ENCODE assay signal across 12 mouse cellular contexts in the genomic region with DNA sequence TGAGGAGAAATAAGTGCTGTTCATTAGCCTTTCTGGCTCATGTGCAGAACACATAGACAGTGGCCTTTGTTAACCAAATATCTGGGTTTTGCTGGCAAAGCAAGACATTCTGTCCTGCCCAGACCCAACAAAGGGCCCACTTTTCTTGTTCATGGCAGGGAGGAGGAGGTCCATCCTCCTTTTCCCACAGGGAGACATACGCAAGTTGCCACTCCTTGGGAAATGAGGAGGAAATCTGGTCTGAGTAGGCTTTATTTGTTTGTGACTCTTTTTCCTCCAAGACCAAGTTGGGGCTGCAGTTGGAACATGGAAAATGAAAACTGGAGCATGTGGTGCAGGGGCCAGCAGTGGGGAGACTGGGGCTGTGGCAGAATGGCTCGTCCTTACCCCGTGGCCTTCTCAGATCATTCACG.
DNase-seq lines count a peak whose midpoint lies in the region; ATAC-seq and TF ChIP-seq lines count a peak whose summit lies in the region.
"Had no signal": no experiment of that assay in that cellular context is flagged by ENCODE, and none has a peak within 500 bp of the region (broad histone marks: within the 10 kb centered on the region; RNA-seq: fewer than 3 reads in every experiment).

No protein-coding gene starts in this region.

- no peak overlapping the region for H3K4me2 ChIP-seq in hindbrain, embryonic 15.5 days
- no peak overlapping the region for H3K4me2 ChIP-seq in hindbrain, embryonic 11.5 days (replicated peaks; ENCODE audit: low read depth, low read length)
- H3K4me2 ChIP-seq: liver, embryonic 13.5 days had no signal

- no peak for TF ChIP-seq POLR2A in cerebellum, adult 2 months (IDR thresholded peaks at IDR 0.05; ENCODE audit: borderline replicate concordance, insufficient read depth, low read length)

- ATAC-seq in hindbrain, embryonic 15.5 days (ENCODE audit: low FRiP score, low read depth) = peak; percentile 59; the same call in 1 of the 2 replicates
- no peak for ATAC-seq in hindbrain, embryonic 11.5 days (ENCODE audit: low FRiP score)

- H3K27ac ChIP-seq in hindbrain, embryonic 15.5 days (replicated peaks) = peak overlapping the region; percentile 26; the same call in 1 of the 2 replicates
- H3K27ac ChIP-seq in hindbrain, embryonic 11.5 days (ENCODE audit: low read depth, low read length) = no peak overlapping the region
- no peak overlapping the region; the same call in 1 of the 2 replicates for H3K27ac ChIP-seq in cerebellum, adult 2 months (ENCODE audit: insufficient read depth, low read length)
- H3K27ac ChIP-seq: liver, embryonic 13.5 days had no signal

- H3K9me3 ChIP-seq in hindbrain, embryonic 15.5 days = no peaks in the 10 kb centered on the region
- H3K9me3 ChIP-seq in hindbrain, embryonic 11.5 days (ENCODE audit: control insufficient read depth, low read length) = no peaks in the 10 kb centered on the region
- H3K9me3 ChIP-seq: liver, embryonic 13.5 days had no signal

- no peak overlapping the region for H3K4me3 ChIP-seq in hindbrain, embryonic 15.5 days
- no peak overlapping the region for H3K4me3 ChIP-seq in hindbrain, embryonic 11.5 days (ENCODE audit: low read depth, low read length)
- no peak overlapping the region for H3K4me3 ChIP-seq in cerebellum, adult 2 months (replicated peaks; ENCODE audit: insufficient read depth, low read depth, low read length)
- H3K4me3 ChIP-seq: erythroblast, embryonic 14.5 days; liver, embryonic 13.5 days; myocyte had no signal

- 72% methylated on average over 4 of the region's 4 CpGs for WGBS in hindbrain, embryonic 15.5 days
- 82% methylated on average over 4 of the region's 4 CpGs for WGBS in hindbrain, embryonic 11.5 days
- WGBS in cerebellum, adult 2 months = 76% methylated on average over 4 of the region's 4 CpGs

- DNase-seq in hindbrain, embryonic 11.5 days (ENCODE audit: low spot score) = no peak
- peak; percentile 13 for DNase-seq in ZHBTc4 (ENCODE audit: low read depth, low spot score)
- DNase-seq in frontal cortex, postnatal 10 days (ENCODE audit: low spot score in 2 of 2) = peak; percentile 14 to 17
- DNase-seq in left cerebral cortex, adult 9 months (ENCODE audit: low spot score in 2 of 2) = peak; percentile 30 to 36
- no peak for DNase-seq in adrenal gland, adult 8-10 months
- no peak for DNase-seq in cerebellum, adult 2 months
- DNase-seq: kidney, adult 11 months; liver, embryonic 13.5 days; thymus, postnatal 25 days had no signal

- no peaks in the 10 kb centered on the region; the same call in 1 of the 2 replicates for H3K4me1 ChIP-seq in hindbrain, embryonic 15.5 days (replicated peaks)
- H3K4me1 ChIP-seq in hindbrain, embryonic 11.5 days (replicated peaks; ENCODE audit: control insufficient read depth, insufficient read depth, low read length) = no peaks in the 10 kb centered on the region
- H3K4me1 ChIP-seq in cerebellum, adult 2 months (ENCODE audit: control insufficient read depth, insufficient read depth, low read length) = no peaks in the 10 kb centered on the region
- H3K4me1 ChIP-seq: liver, embryonic 13.5 days had no signal

- H3K27me3 ChIP-seq in hindbrain, embryonic 15.5 days = no peaks in the 10 kb centered on the region
- no peaks in the 10 kb centered on the region for H3K27me3 ChIP-seq in hindbrain, embryonic 11.5 days (ENCODE audit: control insufficient read depth, insufficient read depth, low read length)
- H3K27me3 ChIP-seq in cerebellum, adult 2 months (ENCODE audit: control insufficient read depth, insufficient read depth, low read length) = no peaks in the 10 kb centered on the region
- H3K27me3 ChIP-seq: liver, embryonic 13.5 days had no signal

- TF ChIP-seq CTCF in cerebellum, adult 2 months (IDR thresholded peaks at IDR 0.05; ENCODE audit: borderline replicate concordance, insufficient read depth, low read depth, low read length) = no peak

- H3K36me3 ChIP-seq in hindbrain, embryonic 15.5 days = no peaks in the 10 kb centered on the region
- H3K36me3 ChIP-seq in hindbrain, embryonic 11.5 days (ENCODE audit: control insufficient read depth, insufficient read depth, low read length) = no peaks in the 10 kb centered on the region
- H3K36me3 ChIP-seq: liver, embryonic 13.5 days had no signal

- H3K9ac ChIP-seq in hindbrain, embryonic 15.5 days = no peak overlapping the region
- no peak overlapping the region for H3K9ac ChIP-seq in hindbrain, embryonic 11.5 days (ENCODE audit: low read depth, low read length)
- H3K9ac ChIP-seq: liver, embryonic 13.5 days had no signal

Comparison
In these comparisons a context has a peak if more than half of its experiments do, and no peak if none do; other contexts are left out.
1. DNase-seq: peak in ZHBTc4 (single experiment), frontal cortex, postnatal 10 days (2 of 2) and left cerebral cortex, adult 9 months (2 of 2); none in hindbrain, embryonic 11.5 days (single experiment), adrenal gland, adult 8-10 months (single experiment) and cerebellum, adult 2 months (0 of 2).